10 mouse cellular contexts compared by ENCODE assay signal in the genomic region with DNA sequence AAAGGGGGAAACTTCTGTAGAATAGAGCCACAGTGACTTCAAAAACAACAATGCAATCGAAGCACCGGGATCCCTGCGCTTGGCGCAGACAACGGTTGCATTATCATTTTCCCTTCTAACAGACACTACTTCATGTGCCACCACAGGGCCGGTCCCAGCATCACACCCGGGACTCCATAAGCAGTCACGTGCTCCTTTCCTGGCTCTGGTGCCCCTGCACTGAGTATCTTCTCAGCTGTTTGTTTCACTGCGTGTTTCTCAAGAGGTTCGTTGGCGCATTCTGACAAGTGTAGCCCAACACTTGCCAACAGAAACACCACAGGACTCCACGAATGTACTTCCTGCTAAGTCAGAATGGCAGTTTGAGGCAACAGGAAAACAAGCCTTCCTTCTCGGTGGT.
A peak's percentile ranks its signal among the peaks of the same experiment; 100 is the strongest.
DNase-seq lines count a peak whose midpoint lies in the region; ATAC-seq and TF ChIP-seq lines count a peak whose summit lies in the region.
"Had no signal": no experiment of that assay in that cellular context is flagged by ENCODE, and none has a peak within 500 bp of the region (broad histone marks: within the 10 kb centered on the region; RNA-seq: fewer than 3 reads in every experiment).

No protein-coding gene starts in this region.

- 51% methylated on average over 13 of the region's 13 CpGs for WGBS in forebrain, postnatal 0 days
- 76% methylated on average over 13 of the region's 13 CpGs for WGBS in forebrain, embryonic 14.5 days
- WGBS in midbrain, postnatal 0 days, result 77% methylated on average over 13 of the region's 13 CpGs
- 86% methylated on average over 13 of the region's 13 CpGs for WGBS in midbrain, embryonic 13.5 days
- 52% methylated on average over 13 of the region's 13 CpGs for WGBS in heart, embryonic 15.5 days

- no peak overlapping the region for H3K9ac ChIP-seq in forebrain, postnatal 0 days
- no peak overlapping the region for H3K9ac ChIP-seq in forebrain, embryonic 14.5 days (ENCODE audit: low read length)
- no peak overlapping the region for H3K9ac ChIP-seq in midbrain, postnatal 0 days (replicated peaks; ENCODE audit: low read length, poor library complexity, severe bottlenecking)
- no peak overlapping the region for H3K9ac ChIP-seq in midbrain, embryonic 13.5 days (replicated peaks)
- H3K9ac ChIP-seq in heart, embryonic 15.5 days, result no peak overlapping the region
- H3K9ac ChIP-seq: liver, embryonic 13.5 days had no signal

- H3K4me1 ChIP-seq in forebrain, postnatal 0 days (ENCODE audit: insufficient read depth), result peaks cover 7% of the 10 kb centered on the region
- H3K4me1 ChIP-seq in forebrain, embryonic 14.5 days (ENCODE audit: control insufficient read depth, insufficient read depth, low read length), result peaks cover 35% of the 10 kb centered on the region
- H3K4me1 ChIP-seq in midbrain, postnatal 0 days (ENCODE audit: insufficient read depth, low read length), result no peaks in the 10 kb centered on the region
- H3K4me1 ChIP-seq in midbrain, embryonic 13.5 days (replicated peaks), result peaks cover 33% of the 10 kb centered on the region
- peaks cover 6% of the 10 kb centered on the region; the same call in 1 of the 2 replicates for H3K4me1 ChIP-seq in heart, embryonic 15.5 days (replicated peaks)

- no peaks in the 10 kb centered on the region for H3K27me3 ChIP-seq in forebrain, postnatal 0 days (ENCODE audit: insufficient read depth, low read length)
- H3K27me3 ChIP-seq in forebrain, embryonic 14.5 days (replicated peaks; ENCODE audit: control insufficient read depth, insufficient read depth, low read length), result no peaks in the 10 kb centered on the region
- no peaks in the 10 kb centered on the region for H3K27me3 ChIP-seq in midbrain, postnatal 0 days (ENCODE audit: insufficient read depth, low read length)
- H3K27me3 ChIP-seq in midbrain, embryonic 13.5 days, result no peaks in the 10 kb centered on the region
- no peaks in the 10 kb centered on the region for H3K27me3 ChIP-seq in heart, embryonic 15.5 days
- H3K27me3 ChIP-seq: liver, embryonic 13.5 days had no signal

- H3K9me3 ChIP-seq in forebrain, postnatal 0 days (ENCODE audit: low read length), result no peaks in the 10 kb centered on the region
- no peaks in the 10 kb centered on the region for H3K9me3 ChIP-seq in forebrain, embryonic 14.5 days (replicated peaks; ENCODE audit: control insufficient read depth, low read length)
- no peaks in the 10 kb centered on the region for H3K9me3 ChIP-seq in midbrain, postnatal 0 days (ENCODE audit: low read length)
- no peaks in the 10 kb centered on the region for H3K9me3 ChIP-seq in midbrain, embryonic 13.5 days
- no peaks in the 10 kb centered on the region for H3K9me3 ChIP-seq in heart, embryonic 15.5 days (replicated peaks)
- H3K9me3 ChIP-seq: liver, embryonic 13.5 days had no signal

- H3K4me3 ChIP-seq in forebrain, postnatal 0 days (ENCODE audit: low read depth, low read length), result no peak overlapping the region
- H3K4me3 ChIP-seq in forebrain, embryonic 14.5 days (ENCODE audit: low read depth, low read length), result no peak overlapping the region
- H3K4me3 ChIP-seq in midbrain, postnatal 0 days (ENCODE audit: low read depth, low read length), result no peak overlapping the region
- no peak overlapping the region for H3K4me3 ChIP-seq in midbrain, embryonic 13.5 days (replicated peaks)
- no peak overlapping the region for H3K4me3 ChIP-seq in heart, embryonic 15.5 days
- H3K4me3 ChIP-seq: liver, embryonic 13.5 days; myocyte had no signal

- H3K4me2 ChIP-seq in forebrain, postnatal 0 days (ENCODE audit: low read depth), result no peak overlapping the region
- H3K4me2 ChIP-seq in forebrain, embryonic 14.5 days (ENCODE audit: low read length), result no peak overlapping the region
- no peak overlapping the region for H3K4me2 ChIP-seq in midbrain, postnatal 0 days (ENCODE audit: low read depth, low read length, poor library complexity, severe bottlenecking)
- H3K4me2 ChIP-seq in midbrain, embryonic 13.5 days (replicated peaks), result no peak overlapping the region
- H3K4me2 ChIP-seq in heart, embryonic 15.5 days, result peak overlapping the region; percentile 23; the same call in 1 of the 2 replicates
- H3K4me2 ChIP-seq: liver, embryonic 13.5 days had no signal

- no peaks in the 10 kb centered on the region for H3K36me3 ChIP-seq in forebrain, postnatal 0 days (ENCODE audit: insufficient read depth)
- no peaks in the 10 kb centered on the region for H3K36me3 ChIP-seq in forebrain, embryonic 14.5 days (ENCODE audit: control insufficient read depth, insufficient read depth, low read length)
- no peaks in the 10 kb centered on the region for H3K36me3 ChIP-seq in midbrain, postnatal 0 days (ENCODE audit: insufficient read depth, low read length)
- H3K36me3 ChIP-seq in midbrain, embryonic 13.5 days, result no peaks in the 10 kb centered on the region
- no peaks in the 10 kb centered on the region for H3K36me3 ChIP-seq in heart, embryonic 15.5 days
- H3K36me3 ChIP-seq: liver, embryonic 13.5 days had no signal

- no peak for TF ChIP-seq CTCF in forebrain, postnatal 0 days (IDR thresholded peaks at IDR 0.05; ENCODE audit: low read depth)
- TF ChIP-seq CTCF in midbrain, postnatal 0 days (IDR thresholded peaks at IDR 0.05), result no peak

- no peak overlapping the region for H3K27ac ChIP-seq in forebrain, postnatal 0 days (ENCODE audit: low read depth, low read length)
- no peak overlapping the region for H3K27ac ChIP-seq in forebrain, embryonic 14.5 days (ENCODE audit: low read depth, low read length)
- no peak overlapping the region for H3K27ac ChIP-seq in midbrain, postnatal 0 days (ENCODE audit: low read depth, low read length)
- H3K27ac ChIP-seq in midbrain, embryonic 13.5 days, result no peak overlapping the region
- H3K27ac ChIP-seq in heart, embryonic 15.5 days, result no peak overlapping the region
- H3K27ac ChIP-seq: liver, embryonic 13.5 days had no signal

- peak; percentile 81; the same call in 1 of the 2 replicates for ATAC-seq in forebrain, postnatal 0 days
- ATAC-seq in forebrain, embryonic 14.5 days, result no peak
- no peak for ATAC-seq in midbrain, postnatal 0 days (ENCODE audit: low FRiP score)
- ATAC-seq in midbrain, embryonic 13.5 days, result no peak
- 0 out of 2 replicates have a peak, but pooled peaks have one; percentile 43 for ATAC-seq in heart, embryonic 15.5 days (replicated peaks; ENCODE audit: insufficient number of reproducible peaks, insufficient read depth, low FRiP score, low read depth)
- ATAC-seq in megakaryocyte-erythroid progenitor cell, adult 5-6 weeks (replicated peaks; ENCODE audit: low FRiP score, low TSS enrichment, poor library complexity, severe bottlenecking), result peak; percentile 72

- peak; percentile 54 for DNase-seq in forebrain, postnatal 0 days
- no peak for DNase-seq in forebrain, embryonic 14.5 days (ENCODE audit: low spot score)
- DNase-seq in midbrain, postnatal 0 days (ENCODE audit: low spot score), result peak; percentile 56
- DNase-seq in kidney, postnatal 14 days, result no peak
- no peak for DNase-seq in spleen, postnatal 10 days (ENCODE audit: low spot score in 2 of 2)
- DNase-seq: liver, embryonic 13.5 days had no signal

Comparison
In these comparisons a context has a peak if more than half of its experiments do, and no peak if none do; other contexts are left out.
1. ATAC-seq: peak in forebrain, postnatal 0 days (single experiment), heart, embryonic 15.5 days (single experiment) and megakaryocyte-erythroid progenitor cell, adult 5-6 weeks (single experiment); none in forebrain, embryonic 14.5 days (single experiment), midbrain, postnatal 0 days (single experiment) and midbrain, embryonic 13.5 days (single experiment).
2. DNase-seq: peak in forebrain, postnatal 0 days (single experiment) and midbrain, postnatal 0 days (single experiment); none in forebrain, embryonic 14.5 days (single experiment), kidney, postnatal 14 days (single experiment) and spleen, postnatal 10 days (0 of 2).